Mouse (Mus musculus): ENCODE results near the gene Maml1.

GRCm38 (mm10) chr11:50328075-50328625, 36.0 kb upstream of the Maml1 start:
- TF ChIP-seq POLR2A (IDR thresholded peaks at IDR 0.05; ENCODE audit: extremely low read depth, insufficient read depth, low read length) (no peak), CTCF (IDR thresholded peaks at IDR 0.05; ENCODE audit: extremely low read depth, insufficient read depth, low read length) (no peak)

Data from cortical plate, adult 2 months (tissue).